Mouse (Mus musculus) intestine, postnatal 0 days (tissue): ENCODE data around the gene Scn4b. TPM values are rescaled to one million over a fixed set of nuclear protein-coding genes. Genes with fewer than 3 reads are reported as not detected.

ENCODE experiments used
- ATAC-seq: fragments of 200-750 bp; cut with Nextera tagmentation; 2 replicates; pipeline ENCODE4 v1.8.0; 2017; ENCODE audit warnings: mild to moderate bottlenecking, moderate TSS enrichment, moderate library complexity
- H3K27ac ChIP-seq: fragments of 300-500 bp; sonication (generic); 2 replicates; pipeline ENCODE4 v1.5.1; 2014; ENCODE audit warnings: mild to moderate bottlenecking, low read depth, low read length, moderate library complexity
- H3K27me3 ChIP-seq: fragments of 300-500 bp; sonication (generic); replicated peaks from 2 replicates; pipeline ENCODE4 v1.6.1; 2014; ENCODE audit warnings: low read length, mixed read lengths; ENCODE audit not compliant: control insufficient read depth, insufficient read depth
- H3K36me3 ChIP-seq: fragments of 300-500 bp; sonication (generic); 2 replicates; pipeline ENCODE4 v1.6.1; 2014; ENCODE audit warnings: mild to moderate bottlenecking, moderate library complexity; ENCODE audit not compliant: control insufficient read depth, insufficient read depth
- H3K4me1 ChIP-seq: fragments of 300-500 bp; sonication (generic); replicated peaks from 2 replicates; pipeline ENCODE4 v1.6.1; 2014; ENCODE audit warnings: antibody characterized with exemption, low read length, mixed read lengths; ENCODE audit not compliant: control insufficient read depth, insufficient read depth
- H3K4me2 ChIP-seq: fragments of 300-500 bp; sonication (generic); replicated peaks from 2 replicates; pipeline ENCODE4 v1.6.1; 2014; ENCODE audit warnings: low read depth, mild to moderate bottlenecking, moderate library complexity
- H3K4me3 ChIP-seq: fragments of 300-500 bp; sonication (generic); 2 replicates; pipeline ENCODE4 v1.5.1; 2014; ENCODE audit warnings: low read depth, low read length
- H3K9ac ChIP-seq: fragments of 300-500 bp; sonication (generic); 2 replicates; pipeline ENCODE4 v1.6.1; 2014; ENCODE audit warnings: mild to moderate bottlenecking, low read depth, low read length
- H3K9me3 ChIP-seq: fragments of 300-500 bp; sonication (generic); 2 replicates; pipeline ENCODE4 v1.6.1; 2016; ENCODE audit warnings: mixed run types; ENCODE audit not compliant: control insufficient read depth
- CTCF ChIP-seq: sonication (generic); IDR thresholded peaks from 2 replicates; pipeline ENCODE4 v1.5.1; 2016; ENCODE audit warnings: low read depth, mild to moderate bottlenecking, control low read depth, antibody characterized with exemption, moderate library complexity
- whole genome bisulfite sequencing: fragments of 180-500 bp; shearing (Covaris S2); extraction: QIAGEN DNeasy Blood & Tissue Kit; methylation state at CpG from one replicate; pipeline ENCODE4 v1.1.7; 2014; 5-methylcytosine and 5-hydroxymethylcytosine counted together
- polyA plus RNA-seq: library from polyadenylated mRNA; unstranded; fragments of >200 nt; fragmentation: Nextera tagmentation; extraction: Ambion mirVana; gene quantifications from 2 replicates; pipeline ENCODE4 v1.2.1, GENCODE M21; 2015

Scn4b gene
- polyA plus RNA-seq, 1 experiment from 2014 or later, result 0.04 TPM

DNA sequence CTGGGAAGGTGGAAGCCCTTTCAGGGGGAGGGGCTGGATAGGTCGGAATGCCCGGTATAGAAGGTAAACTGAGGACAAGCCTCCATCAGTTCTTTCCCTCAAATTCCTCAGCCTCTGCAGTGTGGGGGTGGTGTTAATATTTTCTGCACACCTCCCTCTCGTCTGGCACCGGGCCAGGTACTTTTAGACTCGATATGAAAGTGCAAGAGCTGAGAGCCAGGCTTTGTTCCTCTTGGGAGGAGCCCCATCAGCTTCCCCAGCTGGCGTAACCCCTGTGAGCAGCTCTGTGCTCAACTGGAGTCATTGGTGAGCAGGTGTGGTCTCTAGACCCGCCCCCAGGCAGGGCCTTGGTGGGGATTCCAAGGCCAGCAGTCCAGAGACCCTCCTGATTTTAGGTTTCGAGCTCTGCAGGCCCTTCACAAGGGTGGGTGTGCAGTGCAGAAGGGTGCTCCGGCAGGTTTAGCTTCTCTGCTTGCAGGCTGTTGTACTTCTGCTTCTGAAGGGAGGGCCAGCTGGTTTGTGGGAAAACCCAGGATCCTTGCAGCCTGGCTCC, 15.9 kb upstream of the Scn4b start:
- no peak overlapping the region for H3K9ac ChIP-seq
- peaks cover 5% of the 10 kb centered on the region; the same call in 1 of the 2 replicates for H3K4me1 ChIP-seq
- H3K27me3 ChIP-seq, result no peaks in the 10 kb centered on the region
- ATAC-seq, result peak; percentile 80
- peak overlapping the region; percentile 58 for H3K4me2 ChIP-seq
- H3K9me3 ChIP-seq, result no peaks in the 10 kb centered on the region
- H3K36me3 ChIP-seq, result no peaks in the 10 kb centered on the region
- H3K27ac ChIP-seq, result no peak overlapping the region; the same call in 1 of the 2 replicates
- WGBS, result 11% methylated on average over 9 of the region's 9 CpGs
- H3K4me3 ChIP-seq, result no peak overlapping the region
- no peak for TF ChIP-seq CTCF

GRCm38 (mm10) chr9:45125211-45125610, 13.0 kb upstream of the Scn4b start:
- Histone ChIP-seq H3K4me1 (peaks cover 5% of the 10 kb centered on the region; the same call in 1 of the 2 replicates), H3K9me3 (no peaks in the 10 kb centered on the region), H3K9ac (no peak overlapping the region), H3K4me3 (no peak overlapping the region), H3K36me3 (no peaks in the 10 kb centered on the region), H3K4me2 (no peak overlapping the region), H3K27me3 (no peaks in the 10 kb centered on the region), H3K27ac (no peak overlapping the region)
- WGBS, result 82% methylated on average over 14 of the region's 14 CpGs
- ATAC-seq, result no peak
- TF ChIP-seq CTCF, result no peak

GRCm38 (mm10) chr9:45126941-45127340, 11.3 kb upstream of the Scn4b start:
- no peak overlapping the region for H3K4me2 ChIP-seq
- H3K9ac ChIP-seq, result no peak overlapping the region
- H3K27me3 ChIP-seq, result no peaks in the 10 kb centered on the region
- TF ChIP-seq CTCF, result no peak
- H3K4me3 ChIP-seq, result no peak overlapping the region
- ATAC-seq, result no peak
- H3K36me3 ChIP-seq, result no peaks in the 10 kb centered on the region
- no peaks in the 10 kb centered on the region for H3K9me3 ChIP-seq
- peaks cover 3% of the 10 kb centered on the region; the same call in 1 of the 2 replicates for H3K4me1 ChIP-seq
- WGBS, result 54% methylated on average over 7 of the region's 7 CpGs
- H3K27ac ChIP-seq, result no peak overlapping the region

GRCm38 (mm10) chr9:45130119-45130518, 8.1 kb upstream of the Scn4b start:
- no peaks in the 10 kb centered on the region for H3K4me1 ChIP-seq
- TF ChIP-seq CTCF, result no peak
- no peaks in the 10 kb centered on the region for H3K36me3 ChIP-seq
- ATAC-seq, result no peak
- no peaks in the 10 kb centered on the region for H3K9me3 ChIP-seq
- H3K4me2 ChIP-seq, result no peak overlapping the region
- WGBS, result 83% methylated on average over 3 of the region's 3 CpGs
- H3K9ac ChIP-seq, result no peak overlapping the region
- H3K27ac ChIP-seq, result no peak overlapping the region
- peaks cover 7% of the 10 kb centered on the region for H3K27me3 ChIP-seq
- no peak overlapping the region for H3K4me3 ChIP-seq

DNA sequence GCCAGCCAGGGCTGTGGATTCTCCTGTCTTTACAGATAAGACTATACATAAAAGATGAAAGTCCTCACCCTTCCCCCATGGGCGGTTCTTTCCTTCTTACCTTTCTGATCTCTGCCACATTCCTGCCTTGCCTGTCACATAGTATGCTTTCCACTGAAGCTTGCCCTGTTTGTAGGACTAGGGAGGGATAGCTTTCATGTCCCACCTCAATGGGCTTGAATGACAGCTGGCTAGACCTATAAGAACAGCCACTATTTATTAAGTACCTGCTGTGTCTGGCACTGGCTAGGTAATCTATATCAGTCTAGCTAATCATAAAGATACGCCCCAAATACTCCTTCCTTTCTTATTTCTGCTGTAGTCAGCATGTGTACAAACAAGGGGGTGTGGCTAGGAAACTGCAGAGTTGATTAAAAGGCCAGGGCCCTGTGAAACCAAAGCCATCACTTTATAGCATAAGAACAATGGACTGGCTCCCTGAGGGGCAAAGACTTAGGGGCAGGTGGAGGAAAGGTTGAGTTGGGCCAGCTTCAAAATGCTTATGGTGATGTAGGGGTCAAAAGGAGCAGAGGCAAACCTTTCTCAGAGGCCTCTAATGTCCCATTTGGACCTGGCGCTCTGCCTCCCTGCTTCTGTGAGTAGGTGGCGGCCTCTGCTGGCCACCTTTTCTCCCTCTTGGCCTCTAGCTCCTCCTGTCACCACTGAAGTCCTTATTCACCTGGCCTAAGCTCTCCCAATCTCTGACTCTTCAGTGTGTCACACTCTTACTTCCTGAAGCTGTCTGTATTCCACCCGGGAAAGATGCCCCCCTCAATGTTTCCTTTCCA, 4.5 kb upstream of the Scn4b start:
- Histone ChIP-seq H3K27ac (peak overlapping the region; percentile 5; the same call in 1 of the 2 replicates), H3K9ac (no peak overlapping the region), H3K4me1 (no peaks in the 10 kb centered on the region; the same call in 1 of the 2 replicates), H3K9me3 (no peaks in the 10 kb centered on the region), H3K4me3 (no peak overlapping the region), H3K27me3 (peaks cover 38% of the 10 kb centered on the region), H3K36me3 (no peaks in the 10 kb centered on the region), H3K4me2 (peak overlapping the region; percentile 17; the same call in 1 of the 2 replicates)
- ATAC-seq, result peak; percentile 88
- peak; percentile 90 for TF ChIP-seq CTCF
- 7% methylated on average over 5 of the region's 5 CpGs for WGBS

DNA sequence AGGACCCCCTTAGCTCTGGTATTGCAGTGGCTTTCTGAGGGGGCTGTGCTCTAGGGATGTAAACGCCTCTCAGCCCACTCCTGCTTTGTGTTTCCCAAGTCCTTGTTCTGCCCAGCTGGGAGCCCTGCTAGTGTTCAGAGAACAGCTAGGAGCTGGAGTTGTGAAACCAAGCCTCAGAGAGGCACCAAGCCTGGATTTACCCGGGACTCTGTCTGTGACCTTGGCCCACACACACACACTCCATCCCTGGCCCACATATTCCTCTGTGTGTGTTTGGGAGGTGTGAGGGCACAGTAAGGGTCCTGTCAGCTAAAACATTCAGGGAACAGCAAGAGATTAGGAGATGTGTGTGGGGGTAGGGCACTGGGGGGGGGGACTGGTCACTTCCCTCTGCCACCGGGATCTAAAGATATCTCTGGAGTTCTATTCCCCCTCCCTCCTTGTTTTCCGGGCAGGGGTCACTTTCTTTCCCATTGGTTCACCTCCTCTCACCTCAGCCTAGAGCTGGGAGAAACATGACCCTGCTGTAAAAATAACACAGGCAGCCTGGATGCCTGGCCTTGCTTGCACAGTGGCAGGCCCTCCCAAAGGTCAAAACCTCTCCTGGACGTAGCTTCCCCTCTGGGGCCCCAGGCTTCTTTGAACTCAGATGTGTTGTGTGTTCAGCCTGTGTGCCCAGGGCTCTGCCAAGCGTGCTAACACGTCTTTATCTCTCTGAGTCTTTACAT, 1.6 kb upstream of the Scn4b start:
- no peaks in the 10 kb centered on the region for H3K36me3 ChIP-seq
- H3K4me3 ChIP-seq, result no peak overlapping the region
- no peaks in the 10 kb centered on the region for H3K9me3 ChIP-seq
- no peak overlapping the region for H3K27ac ChIP-seq
- no peak overlapping the region for H3K4me2 ChIP-seq
- TF ChIP-seq CTCF, result no peak
- H3K4me1 ChIP-seq, result no peaks in the 10 kb centered on the region; the same call in 1 of the 2 replicates
- no peak overlapping the region for H3K9ac ChIP-seq
- no peak for ATAC-seq
- 34% methylated on average over 7 of the region's 7 CpGs for WGBS
- peaks cover 65% of the 10 kb centered on the region for H3K27me3 ChIP-seq
